Mouse (Mus musculus): ENCODE measurements around the gene Adm. TPM values are rescaled to one million over a fixed set of nuclear protein-coding genes. Genes with fewer than 3 reads are reported as not detected.
"Not testable (repeated sequence)": the region's sequence is repeated elsewhere in the genome, so short reads cannot be mapped to it uniquely, and the experiment has no call there.

The Adm gene
- polyA plus RNA-seq, 1 experiment, result not detected

DNA sequence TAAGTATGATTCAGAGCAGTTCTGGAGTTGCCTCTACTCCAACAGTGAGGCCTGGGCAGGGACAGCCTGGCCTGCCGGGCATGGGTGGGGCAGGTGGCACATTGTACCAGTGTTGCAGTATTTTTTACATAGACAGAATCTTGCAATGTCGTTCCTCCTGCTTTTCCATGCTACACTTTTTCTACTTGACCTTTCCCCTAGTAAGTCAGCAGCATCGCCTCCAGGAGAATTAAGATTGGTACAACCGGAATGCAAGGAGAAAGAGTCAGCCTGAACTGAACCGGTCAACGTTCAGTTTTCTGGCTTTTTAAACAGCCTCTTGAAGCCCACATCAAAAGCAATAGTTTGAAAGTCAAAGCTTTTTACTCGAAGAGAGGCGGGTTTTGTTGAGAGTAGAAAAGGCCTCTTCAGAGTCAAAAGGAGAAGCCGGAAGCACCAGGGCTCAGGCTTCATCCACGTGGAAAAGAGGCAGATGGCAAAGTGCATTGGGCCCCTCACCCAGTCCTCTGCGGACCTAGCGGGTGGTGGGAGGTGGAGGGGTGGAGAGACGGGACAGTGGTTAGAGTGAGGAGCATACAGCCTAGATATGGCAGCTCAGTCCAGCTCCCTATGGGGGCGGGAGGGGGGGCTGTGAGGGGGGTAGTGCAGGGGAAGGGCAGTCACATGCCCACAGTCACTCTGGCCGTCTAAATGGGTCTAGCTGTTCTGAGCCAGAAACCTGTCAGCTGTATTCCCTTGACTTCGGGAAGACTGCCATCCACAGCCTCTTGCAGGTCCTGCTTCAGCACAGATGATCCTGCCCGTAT is 11.0 kb downstream of the Adm start:
- WGBS, result 51% methylated on average over 17 of the region's 17 CpGs
- H3K27ac ChIP-seq (ENCODE audit: insufficient read depth, low read depth, low read length), result no peak overlapping the region
- H3K4me3 ChIP-seq (ENCODE audit: insufficient read depth, low read depth, low read length), result no peak overlapping the region
- TF ChIP-seq POLR2A (IDR thresholded peaks at IDR 0.05; ENCODE audit: insufficient read depth, low read depth, low read length) (no peak), CTCF (IDR thresholded peaks at IDR 0.05; ENCODE audit: insufficient read depth, low read depth, low read length) (no peak)
- peaks cover 4% of the 10 kb centered on the region; the same call in 1 of the 2 replicates for H3K4me1 ChIP-seq (ENCODE audit: control insufficient read depth, insufficient read depth, low read length)

GRCm38 (mm10) chr7:110639291-110639915 is 11.9 kb downstream of the Adm start:
- TF ChIP-seq POLR2A (IDR thresholded peaks at IDR 0.05; ENCODE audit: insufficient read depth, low read depth, low read length), result no peak
- no peak for TF ChIP-seq CTCF (IDR thresholded peaks at IDR 0.05; ENCODE audit: insufficient read depth, low read depth, low read length)
- Histone ChIP-seq H3K4me1 (ENCODE audit: control insufficient read depth, insufficient read depth, low read length) (peaks cover 4% of the 10 kb centered on the region; the same call in 1 of the 2 replicates), H3K4me3 (ENCODE audit: insufficient read depth, low read depth, low read length) (no peak overlapping the region), H3K27ac (ENCODE audit: insufficient read depth, low read depth, low read length) (no peak overlapping the region)
- WGBS, result 91% methylated on average over 11 of the region's 11 CpGs

DNA sequence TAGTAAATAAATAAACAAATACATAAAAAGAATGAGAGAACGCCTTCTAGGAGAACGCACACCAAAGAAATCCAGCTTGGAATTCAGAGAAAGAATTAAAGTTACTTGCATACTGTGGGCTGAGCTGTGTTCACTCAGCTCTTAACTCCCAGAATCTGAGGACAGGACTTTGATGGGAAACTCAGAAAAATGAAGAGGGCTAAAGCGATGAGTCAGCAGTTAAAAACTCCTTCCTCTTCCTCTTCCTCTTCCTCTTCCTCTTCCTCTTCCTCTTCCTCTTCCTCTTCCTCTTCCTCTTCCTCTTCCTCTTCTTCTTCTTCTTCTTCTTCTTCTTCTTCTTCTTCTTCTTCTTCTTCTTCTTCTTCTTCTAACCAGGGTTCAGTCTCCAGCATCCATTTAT is 12.5 kb downstream of the Adm start:
- 97% methylated on average over 3 of the region's 3 CpGs for WGBS
- H3K27ac ChIP-seq (ENCODE audit: insufficient read depth, low read depth, low read length); H3K4me1 ChIP-seq (ENCODE audit: control insufficient read depth, insufficient read depth, low read length); H3K4me3 ChIP-seq (ENCODE audit: insufficient read depth, low read depth, low read length): not testable (repeated sequence)

DNA sequence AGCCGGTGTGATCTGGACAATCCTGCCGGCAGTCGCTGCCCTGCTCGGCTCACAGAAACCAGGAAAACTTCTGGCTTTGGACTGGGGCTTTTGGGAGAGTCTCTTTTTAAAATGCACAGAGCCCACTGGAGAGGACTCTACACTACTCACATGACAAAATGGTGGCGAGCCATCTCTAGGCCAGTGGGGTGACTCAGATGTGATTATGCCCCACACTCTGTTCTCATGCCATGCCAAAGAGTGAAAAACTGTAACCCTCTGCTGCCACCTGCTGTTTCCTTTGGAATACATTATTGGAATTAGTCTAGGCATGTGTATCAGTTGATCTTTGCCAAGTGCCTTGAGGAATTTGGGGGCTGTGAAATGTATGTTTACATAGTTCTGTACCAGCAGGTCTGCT is 17.9 kb downstream of the Adm start:
- no peak overlapping the region for H3K27ac ChIP-seq (ENCODE audit: insufficient read depth, low read depth, low read length)
- peaks cover 16% of the 10 kb centered on the region for H3K4me1 ChIP-seq (ENCODE audit: control insufficient read depth, insufficient read depth, low read length)
- H3K4me3 ChIP-seq (ENCODE audit: insufficient read depth, low read depth, low read length), result no peak overlapping the region
- WGBS, result 72% methylated on average over 5 of the region's 5 CpGs
- TF ChIP-seq CTCF (IDR thresholded peaks at IDR 0.05; ENCODE audit: insufficient read depth, low read depth, low read length), result no peak

DNA sequence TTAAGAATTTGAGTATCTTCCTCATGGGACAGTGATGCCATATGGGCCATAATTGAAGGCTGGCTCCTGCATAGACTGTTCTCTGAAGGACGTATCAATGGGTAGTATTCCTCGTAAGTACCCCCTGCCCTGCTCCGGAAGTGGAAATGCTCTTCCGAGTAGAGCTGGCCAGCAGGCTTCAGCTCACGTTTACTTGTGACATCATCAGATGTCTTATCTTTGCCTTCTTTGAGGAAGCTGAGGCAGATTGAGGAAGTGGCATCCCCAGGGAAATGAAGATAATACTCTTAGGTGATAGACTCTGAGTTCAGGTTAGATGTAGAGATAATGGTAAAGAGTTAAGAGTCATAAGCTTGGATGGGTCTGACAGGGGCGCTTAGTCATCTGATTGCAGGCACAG is 18.4 kb downstream of the Adm start:
- no peak overlapping the region for H3K27ac ChIP-seq (ENCODE audit: insufficient read depth, low read depth, low read length)
- TF ChIP-seq CTCF (IDR thresholded peaks at IDR 0.05; ENCODE audit: insufficient read depth, low read depth, low read length), result no peak
- no peak for TF ChIP-seq POLR2A (IDR thresholded peaks at IDR 0.05; ENCODE audit: insufficient read depth, low read depth, low read length)
- peaks cover 16% of the 10 kb centered on the region for H3K4me1 ChIP-seq (ENCODE audit: control insufficient read depth, insufficient read depth, low read length)
- 96% methylated on average over 6 of the region's 6 CpGs for WGBS
- no peak overlapping the region for H3K4me3 ChIP-seq (ENCODE audit: insufficient read depth, low read depth, low read length)

- WGBS, result 92% methylated on average over 8 of the region's 8 CpGs
- Histone ChIP-seq H3K4me1 (ENCODE audit: control insufficient read depth, insufficient read depth, low read length) (peaks cover 16% of the 10 kb centered on the region), H3K27ac (ENCODE audit: insufficient read depth, low read depth, low read length) (no peak overlapping the region), H3K4me3 (ENCODE audit: insufficient read depth, low read depth, low read length) (no peak overlapping the region)
- TF ChIP-seq POLR2A (IDR thresholded peaks at IDR 0.05; ENCODE audit: insufficient read depth, low read depth, low read length) (no peak), CTCF (IDR thresholded peaks at IDR 0.05; ENCODE audit: insufficient read depth, low read depth, low read length) (no peak)
These were observed 19.3 kb downstream of the Adm start for GRCm38 (mm10) chr7:110646611-110647407.

- no peak overlapping the region for H3K4me3 ChIP-seq (ENCODE audit: insufficient read depth, low read depth, low read length)
- H3K27ac ChIP-seq (ENCODE audit: insufficient read depth, low read depth, low read length), result peak overlapping the region; percentile 76
- 64% methylated on average over 15 of the region's 15 CpGs for WGBS
- H3K4me1 ChIP-seq (ENCODE audit: control insufficient read depth, insufficient read depth, low read length), result peaks cover 16% of the 10 kb centered on the region
- TF ChIP-seq CTCF (IDR thresholded peaks at IDR 0.05; ENCODE audit: insufficient read depth, low read depth, low read length) (no peak), POLR2A (IDR thresholded peaks at IDR 0.05; ENCODE audit: insufficient read depth, low read depth, low read length) (no peak)
These were observed 20.3 kb downstream of the Adm start for GRCm38 (mm10) chr7:110647559-110648454.

GRCm38 (mm10) chr7:110648455-110649085 is 21.1 kb downstream of the Adm start:
- no peak overlapping the region for H3K4me3 ChIP-seq (ENCODE audit: insufficient read depth, low read depth, low read length)
- peak overlapping the region; percentile 56 for H3K27ac ChIP-seq (ENCODE audit: insufficient read depth, low read depth, low read length)
- WGBS, result 80% methylated on average over 13 of the region's 13 CpGs
- TF ChIP-seq CTCF (IDR thresholded peaks at IDR 0.05; ENCODE audit: insufficient read depth, low read depth, low read length), result no peak
- no peak for TF ChIP-seq POLR2A (IDR thresholded peaks at IDR 0.05; ENCODE audit: insufficient read depth, low read depth, low read length)
- peaks cover 16% of the 10 kb centered on the region for H3K4me1 ChIP-seq (ENCODE audit: control insufficient read depth, insufficient read depth, low read length)
